Mouse (Mus musculus): ENCODE measurements around the gene Tmem238l. TPM values are rescaled to one million over a fixed set of nuclear protein-coding genes. Genes with fewer than 3 reads are reported as not detected.

Gene Tmem238l
- total RNA-seq, 1 experiment from 2014 or later = not detected

- no peak for ATAC-seq (replicated peaks; ENCODE audit: insufficient number of reproducible peaks, low FRiP score, low TSS enrichment, poor library complexity, severe bottlenecking)
Observed at GRCm38 (mm10) chr11:66968575-66968974, 12.1 kb downstream of the Tmem238l start.

GRCm38 (mm10) chr11:66973507-66973906 is 17.1 kb downstream of the Tmem238l start:
- no peak for ATAC-seq (replicated peaks; ENCODE audit: insufficient number of reproducible peaks, low FRiP score, low TSS enrichment, poor library complexity, severe bottlenecking)

GRCm38 (mm10) chr11:66975606-66976330 is 19.3 kb downstream of the Tmem238l start:
- ATAC-seq (replicated peaks; ENCODE audit: insufficient number of reproducible peaks, low FRiP score, low TSS enrichment, poor library complexity, severe bottlenecking) = no peak

GRCm38 (mm10) chr11:66981336-66982115 is 25.1 kb downstream of the Tmem238l start:
- ATAC-seq (replicated peaks; ENCODE audit: insufficient number of reproducible peaks, low FRiP score, low TSS enrichment, poor library complexity, severe bottlenecking) = no peak

- ATAC-seq (replicated peaks; ENCODE audit: insufficient number of reproducible peaks, low FRiP score, low TSS enrichment, poor library complexity, severe bottlenecking) = no peak
Observed at GRCm38 (mm10) chr11:66982794-66983193, 26.4 kb downstream of the Tmem238l start.

GRCm38 (mm10) chr11:66983422-66984164 is 27.2 kb downstream of the Tmem238l start:
- ATAC-seq (replicated peaks; ENCODE audit: insufficient number of reproducible peaks, low FRiP score, low TSS enrichment, poor library complexity, severe bottlenecking) = no peak

GRCm38 (mm10) chr11:66984165-66985135 is 28.0 kb downstream of the Tmem238l start:
- 0 out of 2 replicates have a peak, but pooled peaks have one; percentile 76 for ATAC-seq (replicated peaks; ENCODE audit: insufficient number of reproducible peaks, low FRiP score, low TSS enrichment, poor library complexity, severe bottlenecking)

- ATAC-seq (replicated peaks; ENCODE audit: insufficient number of reproducible peaks, low FRiP score, low TSS enrichment, poor library complexity, severe bottlenecking) = no peak
Observed at GRCm38 (mm10) chr11:66985136-66985702, 28.8 kb downstream of the Tmem238l start.

GRCm38 (mm10) chr11:66992150-66992549 is 35.7 kb downstream of the Tmem238l start:
- no peak for ATAC-seq (replicated peaks; ENCODE audit: insufficient number of reproducible peaks, low FRiP score, low TSS enrichment, poor library complexity, severe bottlenecking)

- no peak for ATAC-seq (replicated peaks; ENCODE audit: insufficient number of reproducible peaks, low FRiP score, low TSS enrichment, poor library complexity, severe bottlenecking)
Observed at GRCm38 (mm10) chr11:66993674-66994073, 37.2 kb downstream of the Tmem238l start.

GRCm38 (mm10) chr11:66996446-66996845 is 40.0 kb downstream of the Tmem238l start:
- no peak for ATAC-seq (replicated peaks; ENCODE audit: insufficient number of reproducible peaks, low FRiP score, low TSS enrichment, poor library complexity, severe bottlenecking)

- no peak for ATAC-seq (replicated peaks; ENCODE audit: insufficient number of reproducible peaks, low FRiP score, low TSS enrichment, poor library complexity, severe bottlenecking)
Observed at GRCm38 (mm10) chr11:66998467-66999403, 42.3 kb downstream of the Tmem238l start.

GRCm38 (mm10) chr11:67000671-67001070 is 44.2 kb downstream of the Tmem238l start:
- ATAC-seq (replicated peaks; ENCODE audit: insufficient number of reproducible peaks, low FRiP score, low TSS enrichment, poor library complexity, severe bottlenecking) = no peak

- ATAC-seq (replicated peaks; ENCODE audit: insufficient number of reproducible peaks, low FRiP score, low TSS enrichment, poor library complexity, severe bottlenecking) = no peak
Observed at GRCm38 (mm10) chr11:67001717-67002116, 45.3 kb downstream of the Tmem238l start.

- no peak for ATAC-seq (replicated peaks; ENCODE audit: insufficient number of reproducible peaks, low FRiP score, low TSS enrichment, poor library complexity, severe bottlenecking)
Observed at GRCm38 (mm10) chr11:67002911-67003310, 46.5 kb downstream of the Tmem238l start.

GRCm38 (mm10) chr11:67007961-67008360 is 51.5 kb downstream of the Tmem238l start:
- ATAC-seq (replicated peaks; ENCODE audit: insufficient number of reproducible peaks, low FRiP score, low TSS enrichment, poor library complexity, severe bottlenecking) = no peak

GRCm38 (mm10) chr11:67008528-67008927 is 52.1 kb downstream of the Tmem238l start:
- ATAC-seq (replicated peaks; ENCODE audit: insufficient number of reproducible peaks, low FRiP score, low TSS enrichment, poor library complexity, severe bottlenecking) = no peak
